Mouse (Mus musculus) cerebellum, adult 2 months (tissue): ENCODE results near the gene Phf12. TPM values are rescaled to one million over a fixed set of nuclear protein-coding genes. Genes with fewer than 3 reads are reported as not detected.

Experiments used
- DNase-seq, 2 experiments: peaks; one replicate each; pipeline ENCODE4 v3.0.0; 2021
- H3K27ac ChIP-seq: fragments of 200-500 bp; 2 replicates; pipeline ENCODE4 v1.5.1; 2012; ENCODE audit warnings: low read length, control low read depth, inconsistent platforms; ENCODE audit not compliant: insufficient read depth
- H3K27me3 ChIP-seq: fragments of 200-500 bp; 2 replicates; pipeline ENCODE4 v1.6.1; 2012; ENCODE audit warnings: inconsistent platforms, mild to moderate bottlenecking, low read length, moderate library complexity; ENCODE audit not compliant: control insufficient read depth, insufficient read depth
- H3K4me1 ChIP-seq: fragments of 200-500 bp; 2 replicates; pipeline ENCODE4 v1.6.1; 2011; ENCODE audit warnings: low read length; ENCODE audit not compliant: control insufficient read depth, insufficient read depth
- H3K4me3 ChIP-seq: fragments of 200-500 bp; replicated peaks from 2 replicates; pipeline ENCODE3; 2011; ENCODE audit warnings: mild to moderate bottlenecking, low read depth, low read length, control low read depth; ENCODE audit not compliant: insufficient read depth
- CTCF ChIP-seq: fragments of 200-500 bp; IDR thresholded peaks from 2 replicates; pipeline ENCODE4 v1.5.1; 2011; ENCODE audit warnings: low read depth, mild to moderate bottlenecking, control low read depth, low read length, moderate library complexity, borderline replicate concordance; ENCODE audit not compliant: insufficient read depth
- POLR2A ChIP-seq: fragments of 200-500 bp; IDR thresholded peaks from 2 replicates; pipeline ENCODE4 v1.6.1; 2011; ENCODE audit warnings: low read length, control low read depth, borderline replicate concordance; ENCODE audit not compliant: insufficient read depth
- WGBS: fragments of 180-500 bp; shearing (Covaris S2); methylation state at CpG from one replicate; pipeline ENCODE4 v1.1.7; 2018; 5-methylcytosine and 5-hydroxymethylcytosine counted together
- polyA plus RNA-seq: library from polyadenylated mRNA; depleted of rRNA; stranded (reverse); fragments of >200 nt; gene quantifications from 2 replicates; pipeline ENCODE4 v1.2.3, GENCODE M21; 2012

Gene Phf12
- polyA plus RNA-seq, 1 experiment, result 50.1 TPM

GRCm38 (mm10) chr11:77975873-77976272 lies 6.7 kb upstream of the Phf12 start:
- Histone ChIP-seq H3K27ac (no peak overlapping the region), H3K4me1 (peaks cover 2% of the 10 kb centered on the region; the same call in 1 of the 2 replicates), H3K4me3 (no peak overlapping the region), H3K27me3 (no peaks in the 10 kb centered on the region)
- DNase-seq, result no peak
- TF ChIP-seq POLR2A (no peak), CTCF (no peak)
- 69% methylated on average over 4 of the region's 4 CpGs for WGBS

GRCm38 (mm10) chr11:77978161-77978560 lies 4.4 kb upstream of the Phf12 start:
- 75% methylated on average over 6 of the region's 6 CpGs for WGBS
- Histone ChIP-seq H3K4me3 (no peak overlapping the region), H3K27ac (no peak overlapping the region), H3K27me3 (no peaks in the 10 kb centered on the region), H3K4me1 (no peaks in the 10 kb centered on the region; the same call in 1 of the 2 replicates)
- TF ChIP-seq POLR2A, result no peak
- TF ChIP-seq CTCF, result no peak
- peak in 1 of 2 experiments; percentile 18 for DNase-seq

DNA sequence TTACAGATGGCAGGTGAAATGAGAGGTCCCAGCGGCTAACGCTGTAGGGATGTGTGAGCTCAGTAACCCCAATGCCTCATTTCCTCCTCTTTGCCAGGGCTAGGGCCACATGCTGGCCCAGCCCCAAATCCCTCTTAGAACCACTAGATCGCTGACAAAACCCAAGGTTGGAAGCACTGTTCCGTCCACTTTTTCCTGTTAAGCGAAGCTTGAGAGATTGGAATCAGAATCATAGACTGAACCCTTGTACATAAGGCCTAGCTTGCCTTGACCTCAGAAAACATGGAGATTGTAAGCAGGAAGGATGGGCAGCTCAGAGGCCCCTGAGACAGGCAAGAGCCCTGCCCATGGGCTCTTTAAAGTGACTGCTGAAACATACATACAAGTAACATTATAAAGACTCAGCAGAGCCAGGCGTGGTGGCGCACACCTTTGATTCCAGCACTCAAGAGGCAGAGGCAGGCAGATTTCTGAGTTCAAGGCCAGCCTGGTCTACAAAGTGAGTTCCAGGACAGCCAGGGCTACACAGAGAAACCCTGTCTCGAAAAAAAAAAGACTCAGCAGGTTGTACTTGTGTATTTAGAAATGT lies 3.2 kb upstream of the Phf12 start:
- no peak for DNase-seq
- no peak for TF ChIP-seq CTCF
- no peak for TF ChIP-seq POLR2A
- H3K4me3 ChIP-seq, result no peak overlapping the region
- 80% methylated on average over 8 of the region's 8 CpGs for WGBS
- no peaks in the 10 kb centered on the region; the same call in 1 of the 2 replicates for H3K4me1 ChIP-seq
- no peak overlapping the region for H3K27ac ChIP-seq
- no peaks in the 10 kb centered on the region for H3K27me3 ChIP-seq

DNA sequence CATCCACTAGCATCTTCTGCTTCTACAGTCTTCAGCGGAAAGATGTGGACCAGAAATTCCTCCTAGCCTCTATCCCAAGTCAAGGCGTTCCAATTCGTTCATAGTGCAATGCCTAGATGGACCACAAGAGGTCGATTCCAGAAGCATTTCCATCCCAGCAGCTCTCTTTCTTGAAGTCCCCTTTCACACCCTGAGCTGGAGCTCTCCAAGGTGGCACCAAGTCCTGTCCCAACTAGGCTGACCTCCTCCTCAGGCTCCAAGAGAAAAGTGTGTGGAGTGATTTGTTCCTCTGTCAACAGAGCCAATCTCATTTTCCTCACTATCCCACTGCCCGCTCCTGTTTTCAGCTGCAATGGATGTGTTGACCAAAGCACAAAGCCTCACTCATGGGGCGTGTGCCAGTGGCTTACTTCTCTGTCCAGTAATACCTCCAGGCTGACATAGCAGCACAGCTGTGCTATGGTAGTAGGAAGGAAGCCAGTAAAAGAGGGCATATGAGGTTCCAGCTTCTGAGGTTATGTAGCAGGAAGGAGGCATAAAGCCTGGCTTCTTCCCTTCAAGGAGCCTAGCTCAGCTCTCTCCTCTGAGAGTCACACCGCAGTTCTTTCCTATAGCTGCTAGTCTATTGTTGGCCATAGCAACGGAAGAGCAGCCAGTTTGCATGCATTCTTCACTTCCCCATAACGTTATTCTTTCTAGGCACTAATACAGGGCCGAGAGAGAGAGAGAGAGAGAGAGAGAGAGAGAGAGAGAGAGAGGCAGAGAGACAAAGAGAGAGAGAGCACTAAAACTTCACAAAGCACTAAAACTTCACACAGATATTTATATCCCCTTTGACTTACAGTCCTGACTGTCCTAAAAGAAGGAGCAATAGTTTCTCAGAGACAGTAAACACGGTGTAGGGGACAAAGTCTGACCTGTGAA lies 2.0 kb upstream of the Phf12 start:
- Histone ChIP-seq H3K4me3 (no peak overlapping the region), H3K27ac (no peak overlapping the region), H3K27me3 (no peaks in the 10 kb centered on the region), H3K4me1 (no peaks in the 10 kb centered on the region; the same call in 1 of the 2 replicates)
- WGBS, result 35% methylated on average over 11 of the region's 11 CpGs
- DNase-seq, result peak; percentile 54 to 55
- TF ChIP-seq POLR2A (no peak), CTCF (peak; percentile 30; the same call in 1 of the 2 replicates)

DNA sequence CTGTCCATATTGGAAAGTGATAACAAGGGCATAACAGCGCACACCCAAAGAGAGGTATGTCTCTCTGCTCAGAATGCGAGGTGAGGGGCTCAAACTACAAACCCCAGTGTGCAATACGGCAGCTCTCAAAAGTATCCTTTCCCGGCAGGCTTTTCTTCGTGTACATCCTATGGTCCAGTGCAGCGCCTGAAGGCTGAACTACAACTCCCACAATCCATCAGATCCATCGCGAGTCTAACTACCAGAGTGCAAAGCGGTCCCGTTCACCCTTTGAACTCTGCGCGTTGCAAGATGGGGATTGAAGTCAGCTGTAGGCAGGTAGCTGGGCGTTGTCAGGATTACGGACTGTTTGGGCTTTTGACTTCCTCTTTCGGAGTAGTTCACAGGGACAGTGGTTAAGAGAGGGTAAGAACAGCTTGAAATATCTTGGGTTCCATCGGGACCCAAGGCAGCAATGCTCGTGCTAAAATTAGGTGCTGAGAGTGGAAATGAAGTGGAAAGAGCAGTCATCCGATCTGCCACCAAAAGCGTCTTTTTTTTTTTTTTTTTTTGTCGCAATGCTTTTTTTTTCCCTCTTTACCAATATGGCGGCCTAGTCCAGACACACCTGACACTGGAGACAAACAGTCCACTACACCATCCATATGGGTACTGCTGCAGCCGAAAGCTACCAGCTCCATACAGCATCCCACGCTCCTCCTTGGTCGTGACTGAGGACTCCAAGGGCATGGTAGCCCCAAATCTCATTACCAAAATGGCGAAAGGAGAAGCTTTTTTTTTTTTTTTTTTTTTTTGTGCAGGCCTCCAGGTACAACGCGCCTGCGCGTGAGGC lies 729 bp upstream of the Phf12 start:
- TF ChIP-seq CTCF (no peak), POLR2A (peak; percentile 48; the same call in 1 of the 2 replicates)
- no peaks in the 10 kb centered on the region for H3K27me3 ChIP-seq
- H3K4me1 ChIP-seq, result no peaks in the 10 kb centered on the region; the same call in 1 of the 2 replicates
- H3K27ac ChIP-seq, result peak overlapping the region; percentile 95
- under 1% methylated on average over 29 of the region's 29 CpGs for WGBS
- DNase-seq, result peak; percentile 94 to 99
- H3K4me3 ChIP-seq, result peak overlapping the region; percentile 88

DNA sequence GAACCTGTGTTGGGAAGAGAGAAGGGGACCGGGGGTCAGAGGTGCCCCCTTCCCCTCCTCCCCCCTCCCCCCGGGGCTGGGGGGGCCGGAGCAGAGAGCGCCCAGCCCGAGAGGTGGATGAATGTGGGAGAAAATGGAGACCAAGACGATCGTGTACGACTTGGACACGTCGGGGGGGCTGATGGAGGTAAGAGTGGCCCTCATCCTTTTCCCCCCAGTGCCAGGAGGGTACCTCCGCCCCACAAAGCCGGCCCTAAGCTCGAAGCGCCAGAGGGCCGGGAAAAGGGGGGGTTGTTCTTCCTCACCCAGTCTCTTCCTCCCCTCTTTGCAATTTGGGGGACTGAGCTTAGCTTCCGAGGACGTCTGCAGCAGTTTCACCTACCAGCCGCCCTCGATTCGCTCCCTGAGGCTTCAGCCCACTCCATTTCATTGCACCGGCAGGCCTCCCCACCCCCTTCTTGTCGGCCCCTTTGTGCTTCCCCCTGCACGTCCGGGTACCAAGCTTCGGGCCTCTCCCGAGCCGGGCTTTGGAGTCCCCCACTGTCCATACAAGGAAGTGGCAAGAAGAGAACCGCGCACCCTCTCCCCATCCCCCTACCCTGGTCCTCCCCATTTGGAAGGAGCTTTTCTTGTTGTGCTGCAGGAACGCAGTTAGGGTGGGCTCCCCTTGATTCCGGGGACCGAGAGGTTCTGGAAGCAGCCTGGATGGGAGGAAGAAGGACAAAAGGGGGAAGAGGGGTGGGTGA lies 810 bp downstream of the Phf12 start:
- no peaks in the 10 kb centered on the region for H3K27me3 ChIP-seq
- TF ChIP-seq POLR2A, result no peak
- TF ChIP-seq CTCF, result no peak
- no peaks in the 10 kb centered on the region; the same call in 1 of the 2 replicates for H3K4me1 ChIP-seq
- WGBS, result 1% methylated on average over 32 of the region's 32 CpGs
- H3K27ac ChIP-seq, result peak overlapping the region; percentile 14; the same call in 1 of the 2 replicates
- H3K4me3 ChIP-seq, result peak overlapping the region; percentile 97
- DNase-seq, result peak; percentile 52 to 61
